In the genomic region with DNA sequence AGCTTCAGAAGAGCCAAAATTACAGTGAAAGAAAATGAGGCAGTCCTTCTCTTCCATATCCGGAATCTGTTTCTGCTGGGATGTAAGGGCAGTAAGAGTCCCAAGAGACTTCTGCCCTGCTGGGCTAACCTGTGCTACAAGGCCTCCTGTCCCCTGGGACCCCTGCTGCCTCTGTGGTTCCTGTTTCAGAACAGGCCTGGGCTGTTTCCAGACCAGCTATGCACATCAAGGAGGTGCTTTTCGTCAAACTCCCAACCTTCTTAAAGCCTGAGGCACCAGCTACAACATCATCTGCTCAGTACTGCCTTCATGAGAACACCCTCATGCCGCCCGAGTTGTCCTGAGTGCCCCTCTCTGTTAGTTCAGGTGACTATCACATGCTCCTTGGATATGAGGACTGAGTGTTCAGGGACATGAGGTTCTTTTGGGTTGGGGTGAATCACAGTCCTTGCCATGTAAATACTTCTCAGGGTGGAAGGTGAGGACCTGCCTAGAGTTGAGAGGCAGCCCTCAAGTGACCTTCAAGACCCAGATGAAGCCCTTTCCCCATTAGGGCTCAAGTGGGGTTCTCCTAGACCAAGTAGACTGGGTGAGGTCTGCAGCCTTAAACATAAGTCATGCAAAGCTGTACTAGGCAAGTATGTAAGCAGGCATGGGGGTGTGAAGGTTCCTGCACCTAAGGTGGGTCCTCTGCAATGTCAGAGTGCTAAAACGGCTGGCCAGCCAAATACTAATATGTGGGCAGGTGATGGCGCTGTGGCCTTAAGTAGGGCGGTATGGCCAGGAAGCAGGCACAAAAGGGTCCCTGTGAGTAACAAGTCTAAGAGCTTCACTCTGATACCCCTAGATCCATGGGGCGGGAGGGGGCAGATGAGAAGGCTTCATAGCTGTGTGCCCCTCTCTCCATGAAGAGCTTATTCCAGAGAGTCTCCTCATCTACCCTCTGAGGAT, we compare ENCODE assay signal across 18 mouse cellular contexts. TPM values are rescaled to one million over a fixed set of nuclear protein-coding genes. Genes with fewer than 3 reads are reported as not detected.
DNase-seq lines count a peak whose midpoint lies in the region; ATAC-seq and TF ChIP-seq lines count a peak whose summit lies in the region.
"Had no signal": no experiment of that assay in that cellular context is flagged by ENCODE, and none has a peak within 500 bp of the region (broad histone marks: within the 10 kb centered on the region; RNA-seq: fewer than 3 reads in every experiment).

No protein-coding gene starts in this region.

- intact Hi-C loops in heart, postnatal 25 days (cut with DNase I) = no loop called here

- WGBS in cerebellum, adult 2 months = 79% methylated on average over 8 of the region's 8 CpGs
- WGBS in heart, postnatal 0 days = 61% methylated on average over 8 of the region's 8 CpGs
- 72% methylated on average over 8 of the region's 8 CpGs for WGBS in liver, postnatal 0 days (ENCODE audit: insufficient replicate concordance)
- 66% methylated on average over 8 of the region's 8 CpGs for WGBS in liver, embryonic 11.5 days
- 84% methylated on average over 8 of the region's 8 CpGs for WGBS in small intestine, adult 2 months

- DNase-seq in cerebellum, adult 2 months = no peak
- no peak for DNase-seq in heart, postnatal 0 days (ENCODE audit: low spot score)
- DNase-seq in heart, postnatal 25 days (ENCODE audit: low spot score) = no peak
- no peak for DNase-seq in liver, postnatal 0 days
- no peak for DNase-seq in liver, embryonic 11.5 days (ENCODE audit: low spot score)
- no peak for DNase-seq in testis, postnatal 14 days (ENCODE audit: low spot score)
- DNase-seq: cerebellum, adult 9-10 months; lung, postnatal 10 days; thymus, adult 18-20 months had no signal

- H3K27ac ChIP-seq in cerebellum, adult 2 months (ENCODE audit: insufficient read depth, low read length) = no peak overlapping the region
- H3K27ac ChIP-seq in heart, postnatal 0 days (ENCODE audit: low read depth) = no peak overlapping the region
- H3K27ac ChIP-seq in liver, postnatal 0 days (ENCODE audit: low read depth) = no peak overlapping the region
- no peak overlapping the region for H3K27ac ChIP-seq in liver, embryonic 11.5 days (ENCODE audit: low read depth, low read length)
- H3K27ac ChIP-seq in small intestine, adult 2 months (ENCODE audit: insufficient read depth, low read depth, low read length) = peak overlapping the region; percentile 91
- H3K27ac ChIP-seq: hindbrain, embryonic 13.5 days; left cerebral cortex, adult 2 months; limb, embryonic 10.5 days; liver, embryonic 15.5 days had no signal

- H3K27me3 ChIP-seq in cerebellum, adult 2 months (ENCODE audit: control insufficient read depth, insufficient read depth, low read length) = no peaks in the 10 kb centered on the region
- H3K27me3 ChIP-seq in heart, postnatal 0 days (ENCODE audit: control insufficient read depth, insufficient read depth, low read length) = no peaks in the 10 kb centered on the region
- no peaks in the 10 kb centered on the region for H3K27me3 ChIP-seq in liver, postnatal 0 days (ENCODE audit: insufficient read depth, low read length)
- no peaks in the 10 kb centered on the region for H3K27me3 ChIP-seq in liver, embryonic 11.5 days (replicated peaks; ENCODE audit: control insufficient read depth, insufficient read depth, low read length)
- no peaks in the 10 kb centered on the region for H3K27me3 ChIP-seq in small intestine, adult 2 months (ENCODE audit: control insufficient read depth, insufficient read depth, low read length)

- no peak for TF ChIP-seq EP300 in heart, postnatal 0 days (IDR thresholded peaks at IDR 0.05; ENCODE audit: low read depth)
- TF ChIP-seq EP300 in liver, postnatal 0 days (IDR thresholded peaks at IDR 0.05; ENCODE audit: low read depth) = no peak

- H3K36me3 ChIP-seq in heart, postnatal 0 days (replicated peaks; ENCODE audit: control insufficient read depth, insufficient read depth, low read length) = no peaks in the 10 kb centered on the region
- H3K36me3 ChIP-seq in liver, postnatal 0 days (replicated peaks; ENCODE audit: insufficient read depth, low read length) = no peaks in the 10 kb centered on the region
- no peaks in the 10 kb centered on the region for H3K36me3 ChIP-seq in liver, embryonic 11.5 days (ENCODE audit: control insufficient read depth, insufficient read depth, low read length)
- H3K36me3 ChIP-seq in small intestine, adult 2 months (ENCODE audit: control insufficient read depth, insufficient read depth, low read length) = no peaks in the 10 kb centered on the region
- H3K36me3 ChIP-seq: hindbrain, embryonic 13.5 days; limb, embryonic 10.5 days; liver, embryonic 15.5 days had no signal

- TF ChIP-seq CTCF in cerebellum, adult 2 months (IDR thresholded peaks at IDR 0.05; ENCODE audit: borderline replicate concordance, insufficient read depth, low read depth, low read length) = peak; percentile 41; the same call in 1 of the 2 replicates
- peak; percentile 32; the same call in 1 of the 2 replicates for TF ChIP-seq CTCF in heart, postnatal 0 days (IDR thresholded peaks at IDR 0.05; ENCODE audit: low read depth)
- TF ChIP-seq CTCF in liver, postnatal 0 days (IDR thresholded peaks at IDR 0.05; ENCODE audit: low read depth) = peak; percentile 43
- peak; percentile 24; the same call in 1 of the 2 replicates for TF ChIP-seq CTCF in small intestine, adult 2 months (IDR thresholded peaks at IDR 0.05; ENCODE audit: extremely low read depth, insufficient read length, insufficient replicate concordance, low read depth, low read length)

- 0 out of 2 replicates have a peak, but pooled peaks cover 4% of the 10 kb centered on the region for H3K4me1 ChIP-seq in cerebellum, adult 2 months (ENCODE audit: control insufficient read depth, insufficient read depth, low read length)
- H3K4me1 ChIP-seq in heart, postnatal 0 days (ENCODE audit: control insufficient read depth, insufficient read depth) = peaks cover 6% of the 10 kb centered on the region
- peaks cover 34% of the 10 kb centered on the region for H3K4me1 ChIP-seq in liver, postnatal 0 days (ENCODE audit: insufficient read depth)
- H3K4me1 ChIP-seq in liver, embryonic 11.5 days (replicated peaks; ENCODE audit: control insufficient read depth, insufficient read depth, low read length) = peaks cover 10% of the 10 kb centered on the region
- H3K4me1 ChIP-seq in small intestine, adult 2 months (ENCODE audit: control insufficient read depth, insufficient read depth, insufficient read length, low read length) = peaks cover 18% of the 10 kb centered on the region; the same call in 1 of the 2 replicates

- no peak for TF ChIP-seq POLR2A in cerebellum, adult 2 months (IDR thresholded peaks at IDR 0.05; ENCODE audit: borderline replicate concordance, insufficient read depth, low read length)
- no peak for TF ChIP-seq POLR2A in small intestine, adult 2 months (IDR thresholded peaks at IDR 0.05; ENCODE audit: low read depth, low read length)

- no peak for ATAC-seq in cerebellum, adult (ENCODE audit: insufficient number of reproducible peaks, low FRiP score, low TSS enrichment)
- ATAC-seq in heart, postnatal 0 days (ENCODE audit: insufficient read depth, low read depth) = no peak
- ATAC-seq in liver, postnatal 0 days = no peak
- ATAC-seq in liver, embryonic 11.5 days (replicated peaks; ENCODE audit: low FRiP score) = no peak
- ATAC-seq: forebrain, postnatal 0 days had no signal

- no peak overlapping the region for H3K4me3 ChIP-seq in cerebellum, adult 2 months (replicated peaks; ENCODE audit: insufficient read depth, low read depth, low read length)
- no peak overlapping the region for H3K4me3 ChIP-seq in heart, postnatal 0 days (ENCODE audit: low read depth, low read length)
- no peak overlapping the region for H3K4me3 ChIP-seq in liver, postnatal 0 days (ENCODE audit: low read depth, low read length)
- H3K4me3 ChIP-seq in liver, embryonic 11.5 days (ENCODE audit: low read depth, low read length) = no peak overlapping the region
- no peak overlapping the region for H3K4me3 ChIP-seq in small intestine, adult 2 months (ENCODE audit: low read depth, low read length)
- H3K4me3 ChIP-seq: hindbrain, embryonic 13.5 days; left cerebral cortex, adult 2 months; limb, embryonic 10.5 days; liver, embryonic 15.5 days; myocyte had no signal

- H3K4me2 ChIP-seq in heart, postnatal 0 days (ENCODE audit: low read depth, low read length) = no peak overlapping the region
- H3K4me2 ChIP-seq in liver, postnatal 0 days (ENCODE audit: low read depth, low read length) = no peak overlapping the region
- H3K4me2 ChIP-seq in liver, embryonic 11.5 days = no peak overlapping the region
- H3K4me2 ChIP-seq: hindbrain, embryonic 13.5 days; liver, embryonic 15.5 days had no signal

- no peaks in the 10 kb centered on the region for H3K9me3 ChIP-seq in heart, postnatal 0 days (replicated peaks; ENCODE audit: control insufficient read depth, low read length)
- H3K9me3 ChIP-seq in liver, postnatal 0 days (ENCODE audit: low read length) = no peaks in the 10 kb centered on the region
- no peaks in the 10 kb centered on the region for H3K9me3 ChIP-seq in liver, embryonic 11.5 days (ENCODE audit: control insufficient read depth, low read length)
- H3K9me3 ChIP-seq: hindbrain, embryonic 13.5 days; limb, embryonic 10.5 days; liver, embryonic 15.5 days had no signal

- no peak overlapping the region for H3K9ac ChIP-seq in heart, postnatal 0 days (replicated peaks; ENCODE audit: low read depth, low read length)
- H3K9ac ChIP-seq in liver, postnatal 0 days (replicated peaks) = peak overlapping the region; percentile 11; the same call in 1 of the 2 replicates
- no peak overlapping the region for H3K9ac ChIP-seq in liver, embryonic 11.5 days (ENCODE audit: low read depth, low read length)
- H3K9ac ChIP-seq: forebrain, postnatal 0 days; hindbrain, embryonic 13.5 days; liver, embryonic 15.5 days had no signal

RNA-seq across cellular contexts. Expression of gene Gatd1, which starts 4.1 kb away (rescaled TPM):
- 48.1 and 49.2 TPM in 2 replicates for polyA plus RNA-seq in cerebellum, adult 2 months (2012; rRNA removed)
- 29.4 and 32.7 TPM in 2 replicates for total RNA-seq in heart, postnatal 0 days (2014; rRNA removed; ENCODE audit: low replicate concordance)
- 19.9 and 24.2 TPM in 2 replicates for polyA plus RNA-seq in heart, postnatal 0 days (2015; fragmentation: Nextera tagmentation; extraction: Ambion mirVana)
- 10 to 100 TPM; 13.8 to 14.2 TPM for total RNA-seq in heart, postnatal 25 days (2021)
- 17.4 and 18.2 TPM in 2 replicates for polyA plus RNA-seq in liver, postnatal 0 days (2015; fragmentation: Nextera tagmentation; extraction: Ambion mirVana)
- polyA plus RNA-seq in liver, embryonic 11.5 days (2014; fragmentation: Nextera tagmentation; extraction: Ambion mirVana) = 35.0 and 41.6 TPM in 2 replicates
- 23.8 and 48.4 TPM in 2 replicates for polyA plus RNA-seq in small intestine, adult 2 months (2012; rRNA removed)

RNA-seq across cellular contexts. Expression of gene Cend1, which starts 11.3 kb away (rescaled TPM):
- polyA plus RNA-seq in cerebellum, adult 2 months (2012; rRNA removed) = 375 and 402 TPM in 2 replicates
- total RNA-seq in heart, postnatal 0 days (2014; rRNA removed; ENCODE audit: low replicate concordance) = 0.27 and 3.2 TPM in 2 replicates
- 1.7 and 1.8 TPM in 2 replicates for polyA plus RNA-seq in heart, postnatal 0 days (2015; fragmentation: Nextera tagmentation; extraction: Ambion mirVana)
- total RNA-seq in heart, postnatal 25 days (2021) = under 1 TPM; 0.75 to 0.84 TPM
- not detected in 2 replicates for polyA plus RNA-seq in liver, postnatal 0 days (2015; fragmentation: Nextera tagmentation; extraction: Ambion mirVana)
- polyA plus RNA-seq in liver, embryonic 11.5 days (2014; fragmentation: Nextera tagmentation; extraction: Ambion mirVana) = 0.16 and 0.27 TPM in 2 replicates
- polyA plus RNA-seq in small intestine, adult 2 months (2012; rRNA removed) = 0.84 and 1.0 TPM in 2 replicates
- total RNA-seq: granulocyte monocyte progenitor cell, adult 5-6 weeks had no signal
- polyA plus RNA-seq: liver, embryonic 15.5 days had no signal

RNA-seq across cellular contexts. Expression of gene Slc25a22, which starts 19.7 kb away (rescaled TPM):
- 328 and 384 TPM in 2 replicates for polyA plus RNA-seq in cerebellum, adult 2 months (2012; rRNA removed)
- total RNA-seq in heart, postnatal 0 days (2014; rRNA removed; ENCODE audit: low replicate concordance) = 9.7 and 17.7 TPM in 2 replicates
- 11.8 and 13.1 TPM in 2 replicates for polyA plus RNA-seq in heart, postnatal 0 days (2015; fragmentation: Nextera tagmentation; extraction: Ambion mirVana)
- 10 to 100 TPM; 58.8 to 72.6 TPM for total RNA-seq in heart, postnatal 25 days (2021)
- polyA plus RNA-seq in liver, postnatal 0 days (2015; fragmentation: Nextera tagmentation; extraction: Ambion mirVana) = 38.4 and 41.6 TPM in 2 replicates
- polyA plus RNA-seq in liver, embryonic 11.5 days (2014; fragmentation: Nextera tagmentation; extraction: Ambion mirVana) = 36.9 and 39.4 TPM in 2 replicates
- polyA plus RNA-seq in small intestine, adult 2 months (2012; rRNA removed) = 104 and 488 TPM in 2 replicates

RNA-seq across cellular contexts. Expression of gene Pidd1, which starts 25.8 kb away (rescaled TPM):
- polyA plus RNA-seq in cerebellum, adult 2 months (2012; rRNA removed) = 3.2 and 4.4 TPM in 2 replicates
- 0.15 and 2.0 TPM in 2 replicates for total RNA-seq in heart, postnatal 0 days (2014; rRNA removed; ENCODE audit: low replicate concordance)
- polyA plus RNA-seq in heart, postnatal 0 days (2015; fragmentation: Nextera tagmentation; extraction: Ambion mirVana) = 1.7 and 2.3 TPM in 2 replicates
- under 1 TPM; 0.39 to 0.86 TPM for total RNA-seq in heart, postnatal 25 days (2021)
- 3.6 and 4.3 TPM in 2 replicates for polyA plus RNA-seq in liver, postnatal 0 days (2015; fragmentation: Nextera tagmentation; extraction: Ambion mirVana)
- polyA plus RNA-seq in liver, embryonic 11.5 days (2014; fragmentation: Nextera tagmentation; extraction: Ambion mirVana) = 22.5 and 22.7 TPM in 2 replicates
- 5.8 and 13.9 TPM in 2 replicates for polyA plus RNA-seq in small intestine, adult 2 months (2012; rRNA removed)

RNA-seq across cellular contexts. Expression of gene Taldo1, which starts 26.0 kb away (rescaled TPM):
- 222 and 232 TPM in 2 replicates for polyA plus RNA-seq in cerebellum, adult 2 months (2012; rRNA removed)
- total RNA-seq in heart, postnatal 0 days (2014; rRNA removed; ENCODE audit: low replicate concordance) = 151 and 173 TPM in 2 replicates
- polyA plus RNA-seq in heart, postnatal 0 days (2015; fragmentation: Nextera tagmentation; extraction: Ambion mirVana) = 225 and 238 TPM in 2 replicates
- 100 to 1,000 TPM; 124 to 126 TPM for total RNA-seq in heart, postnatal 25 days (2021)
- 246 and 265 TPM in 2 replicates for polyA plus RNA-seq in liver, postnatal 0 days (2015; fragmentation: Nextera tagmentation; extraction: Ambion mirVana)
- 442 and 472 TPM in 2 replicates for polyA plus RNA-seq in liver, embryonic 11.5 days (2014; fragmentation: Nextera tagmentation; extraction: Ambion mirVana)
- 191 and 473 TPM in 2 replicates for polyA plus RNA-seq in small intestine, adult 2 months (2012; rRNA removed)

Comparison
In these comparisons a context has a peak if more than half of its experiments do, and no peak if none do; other contexts are left out.
1. RNA of gene Cend1, which starts 11.3 kb away (polyA plus RNA-seq): 375 to 402 TPM in cerebellum, adult 2 months; 1.7 to 1.8 TPM in heart, postnatal 0 days, 0.84 to 1.0 TPM in small intestine, adult 2 months, 0.16 to 0.27 TPM in liver, embryonic 11.5 days and not detected in liver, postnatal 0 days; every median in the first group is over 100 times any median in the second.
2. Peak in every context shown above with its lines, with median percentiles within 50 percentile points of each other: CTCF ChIP-seq.